15 mouse cellular contexts compared by ENCODE assay signal in the genomic region with DNA sequence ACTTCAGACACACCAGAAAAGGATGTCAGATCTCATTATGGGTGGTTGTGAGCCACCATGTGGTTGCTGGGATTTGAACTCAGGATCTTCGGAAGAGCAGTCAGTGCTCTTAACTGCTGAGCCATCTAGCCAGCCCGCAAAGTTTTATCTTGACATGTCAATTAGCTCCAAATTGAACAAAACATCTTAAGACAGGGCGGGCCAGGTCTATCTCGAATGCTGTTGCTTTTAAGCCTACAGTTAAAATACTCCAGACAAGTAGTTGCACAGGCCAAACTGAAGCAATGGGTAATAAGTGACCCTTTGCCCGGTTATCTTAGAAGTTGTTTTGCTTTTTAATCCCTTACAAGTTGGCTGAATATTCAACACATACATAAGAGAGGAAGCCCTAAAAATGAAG.
"Had no signal": no experiment of that assay in that cellular context is flagged by ENCODE, and none has a peak within 500 bp of the region (broad histone marks: within the 10 kb centered on the region; RNA-seq: fewer than 3 reads in every experiment).

No protein-coding gene starts in this region.

- H3K9ac ChIP-seq: limb, embryonic 12.5 days; lung, embryonic 15.5 days; midbrain, embryonic 12.5 days; stomach, embryonic 15.5 days had no signal

- H3K27ac ChIP-seq: kidney, postnatal 0 days; limb, embryonic 12.5 days; lung, embryonic 15.5 days; macrophage; midbrain, embryonic 12.5 days; stomach, embryonic 15.5 days had no signal

- H3K4me3 ChIP-seq: layer of hippocampus, adult 2 months; limb, embryonic 12.5 days; lung, embryonic 15.5 days; megakaryocyte, embryonic 14.5 days; midbrain, embryonic 12.5 days; stomach, embryonic 15.5 days had no signal

- H3K27me3 ChIP-seq: limb, embryonic 12.5 days; lung, embryonic 15.5 days; megakaryocyte, embryonic 14.5 days; midbrain, embryonic 12.5 days; stomach, embryonic 15.5 days had no signal

- H3K36me3 ChIP-seq: stomach, embryonic 15.5 days had no signal

- H3K4me2 ChIP-seq: limb, embryonic 12.5 days; lung, embryonic 15.5 days; midbrain, embryonic 12.5 days; stomach, embryonic 15.5 days had no signal

- DNase-seq: kidney, adult 11 months; kidney, adult 9 months; kidney, postnatal 36 days; lung, postnatal 14 days; right cerebral cortex, postnatal 14 days; thymus, adult 2 months; thymus, postnatal 25 days had no signal

- H3K9me3 ChIP-seq: limb, embryonic 12.5 days; lung, embryonic 15.5 days; megakaryocyte, embryonic 14.5 days; midbrain, embryonic 12.5 days; stomach, embryonic 15.5 days had no signal
